In genomic region chr11:3602687-3603086, GRCm38 (mm10) we compare ENCODE assay signal across 7 mouse cellular contexts. TPM values are rescaled to one million over a fixed set of nuclear protein-coding genes. Genes with fewer than 3 reads are reported as not detected.
DNase-seq lines count a peak whose midpoint lies in the region; ATAC-seq and TF ChIP-seq lines count a peak whose summit lies in the region.
"Not testable (repeated sequence)": the region's sequence is repeated elsewhere in the genome, so short reads cannot be mapped to it uniquely, and the experiment has no call there.

No protein-coding gene starts in this region.

- H3K79me2 ChIP-seq in liver, adult 2 months (ENCODE audit: control insufficient read depth, insufficient read depth, low read length): not testable (repeated sequence)

- H3K27me3 ChIP-seq in ES-Bruce4 (ENCODE audit: control insufficient read depth, insufficient read depth, low read length, poor library complexity, severe bottlenecking); liver, adult 2 months (ENCODE audit: control insufficient read depth, insufficient read depth, low read length); megakaryocyte, embryonic 14.5 days (replicated peaks); stomach, postnatal 0 days (ENCODE audit: control insufficient read depth, insufficient read depth, low read length): not testable (repeated sequence)

- peak; percentile 51 for TF ChIP-seq CTCF in ES-Bruce4 (IDR thresholded peaks at IDR 0.05; ENCODE audit: low read depth, low read length)
- peak; percentile 82 for TF ChIP-seq CTCF in liver, adult 2 months (IDR thresholded peaks at IDR 0.05; ENCODE audit: low read depth, low read length)
- TF ChIP-seq CTCF in stomach, postnatal 0 days (IDR thresholded peaks at IDR 0.05; ENCODE audit: low read depth): peak; percentile 79

- not testable (repeated sequence) for ATAC-seq in stomach, postnatal 0 days (ENCODE audit: low FRiP score, low TSS enrichment)

- H3K9me3 ChIP-seq in ES-Bruce4 (replicated peaks; ENCODE audit: control insufficient read depth, insufficient read depth, low read length, poor library complexity, severe bottlenecking); megakaryocyte, embryonic 14.5 days; stomach, postnatal 0 days (ENCODE audit: control insufficient read depth, low read length): not testable (repeated sequence)

- not testable (repeated sequence) for H3K4me1 ChIP-seq in ES-Bruce4 (ENCODE audit: control insufficient read depth, insufficient read depth, low read length); liver, adult 2 months (ENCODE audit: control insufficient read depth, insufficient read depth, low read length); stomach, postnatal 0 days (replicated peaks; ENCODE audit: control insufficient read depth, insufficient read depth)
- peaks cover 12% of the 10 kb centered on the region for H3K4me1 ChIP-seq in megakaryocyte, embryonic 14.5 days

- not testable (repeated sequence) for H3K27ac ChIP-seq in ES-Bruce4 (ENCODE audit: insufficient read depth, low read length); liver, adult 2 months (replicated peaks; ENCODE audit: insufficient read depth, low read depth, low read length); stomach, postnatal 0 days (replicated peaks)

- not testable (repeated sequence) for H3K4me2 ChIP-seq in stomach, postnatal 0 days (replicated peaks; ENCODE audit: low read depth)

- DNase-seq in embryo, embryonic 10.5 days (ENCODE audit: low spot score): peak; percentile 10
- DNase-seq in heart, adult 11 months: peak; percentile 92
- peak; percentile 14 for DNase-seq in kidney, adult 11 months
- DNase-seq in liver, adult 2 months (ENCODE audit: extremely low read depth, low read depth, low spot score): peak; percentile 31
- DNase-seq in stomach, postnatal 0 days (ENCODE audit: low spot score): peak; percentile 44

- not testable (repeated sequence) for TF ChIP-seq EP300 in ES-Bruce4 (IDR thresholded peaks at IDR 0.05; ENCODE audit: insufficient read depth, low read depth, low read length); stomach, postnatal 0 days (optimal IDR thresholded peaks at IDR 0.05)

- 66% methylated on average over 2 of the region's 2 CpGs for WGBS in liver, adult 2 months
- 52% methylated on average over 2 of the region's 2 CpGs for WGBS in stomach, postnatal 0 days

- TF ChIP-seq POLR2A in ES-Bruce4 (IDR thresholded peaks at IDR 0.05; ENCODE audit: insufficient read depth, low read length); liver, adult 2 months (IDR thresholded peaks at IDR 0.05; ENCODE audit: extremely low read depth, insufficient read depth, low read length): not testable (repeated sequence)

- H3K4me3 ChIP-seq in ES-Bruce4 (ENCODE audit: low read depth, low read length); liver, adult 2 months (ENCODE audit: insufficient read depth, low read depth, low read length); stomach, postnatal 0 days (ENCODE audit: low read depth, low read length): not testable (repeated sequence)
- peak overlapping the region; percentile 23 for H3K4me3 ChIP-seq in megakaryocyte, embryonic 14.5 days (replicated peaks)

- H3K9ac ChIP-seq in ES-Bruce4 (ENCODE audit: low read depth, poor library complexity, severe bottlenecking); liver, adult 2 months (ENCODE audit: low read depth, low read length); stomach, postnatal 0 days (ENCODE audit: low read length): not testable (repeated sequence)

- not testable (repeated sequence) for H3K36me3 ChIP-seq in ES-Bruce4 (ENCODE audit: control insufficient read depth, insufficient read depth, low read length, poor library complexity, severe bottlenecking); liver, adult 2 months (ENCODE audit: control insufficient read depth, insufficient read depth, low read length); megakaryocyte, embryonic 14.5 days (replicated peaks; ENCODE audit: low read length); stomach, postnatal 0 days (ENCODE audit: control insufficient read depth, insufficient read depth, low read length)

RNA-seq across cellular contexts. Expression of gene Morc2a, which starts 46.3 kb away (rescaled TPM):
- polyA plus RNA-seq in ES-Bruce4 (2011; ENCODE audit: insufficient read depth, insufficient read length, low read depth, missing spikeins): 38.6 and 41.8 TPM in 2 replicates
- total RNA-seq in liver, adult 2 months (2014; rRNA removed): 8.2 and 9.9 TPM in 2 replicates
- 3.3 and 5.0 TPM in 2 replicates for polyA plus RNA-seq in liver, adult 2 months (2012; rRNA removed)
- 0.38 and 1.6 TPM in 2 replicates for polyA plus RNA-seq in megakaryocyte, embryonic 14.5 days (2012; ENCODE audit: insufficient read depth, low replicate concordance)
- 6.9 and 8.8 TPM in 2 replicates for polyA plus RNA-seq in stomach, postnatal 0 days (2015; fragmentation: Nextera tagmentation; extraction: Ambion mirVana)

Comparison
In these comparisons a context has a peak if more than half of its experiments do, and no peak if none do; other contexts are left out.
1. DNase-seq: peak in every context shown above with its lines; median percentile 92 in heart, adult 11 months; 44 in stomach, postnatal 0 days; 31 in liver, adult 2 months; 14 in kidney, adult 11 months; 10 in embryo, embryonic 10.5 days.